Comparison of ENCODE assay signal across 15 mouse cellular contexts in the genomic region with DNA sequence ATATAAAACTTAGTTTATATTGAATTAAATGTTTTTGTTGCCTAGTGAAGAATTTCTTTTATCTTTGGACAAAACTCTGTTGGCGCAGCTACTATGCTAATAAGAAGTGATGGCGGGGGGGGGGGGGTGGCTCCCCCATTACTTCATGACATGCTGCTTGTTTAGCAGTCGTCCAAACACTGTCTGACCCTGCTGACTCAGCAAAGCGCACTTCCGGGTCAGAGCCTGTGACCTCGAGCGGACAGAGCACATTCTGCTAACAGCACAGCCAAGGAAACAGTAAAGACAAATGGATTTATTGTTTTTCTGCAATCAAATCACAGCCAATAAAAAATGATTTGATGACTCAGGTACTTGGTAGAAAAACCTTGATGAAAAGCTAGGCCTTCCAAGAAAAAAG.
DNase-seq lines count a peak whose midpoint lies in the region; ATAC-seq and TF ChIP-seq lines count a peak whose summit lies in the region.
"Had no signal": no experiment of that assay in that cellular context is flagged by ENCODE, and none has a peak within 500 bp of the region (broad histone marks: within the 10 kb centered on the region; RNA-seq: fewer than 3 reads in every experiment).

No protein-coding gene starts in this region.

- peak; percentile 44 for DNase-seq in lung, embryonic 14.5 days
- DNase-seq in lung, postnatal 36 days: no peak
- DNase-seq in adrenal gland, postnatal 10 days: peak; percentile 57
- peak; percentile 48 for DNase-seq in embryo, embryonic 11 days
- DNase-seq in mesoderm, embryonic 11.5 days (ENCODE audit: low read depth, low spot score): peak; percentile 39
- no peak for DNase-seq in layer of hippocampus, adult 9-10 months (ENCODE audit: low spot score)
- DNase-seq: cerebellum, postnatal 10 days; right cerebral cortex, postnatal 25 days; thymus, adult 18-20 months had no signal

- H3K27me3 ChIP-seq in lung, embryonic 14.5 days (ENCODE audit: insufficient read depth, low read length): no peaks in the 10 kb centered on the region
- no peaks in the 10 kb centered on the region for H3K27me3 ChIP-seq in intestine, embryonic 15.5 days (replicated peaks)
- H3K27me3 ChIP-seq: embryonic facial prominence, embryonic 13.5 days; Patski had no signal

- H3K9me3 ChIP-seq in lung, embryonic 14.5 days (ENCODE audit: low read depth, low read length): no peaks in the 10 kb centered on the region
- H3K9me3 ChIP-seq in intestine, embryonic 15.5 days: no peaks in the 10 kb centered on the region
- H3K9me3 ChIP-seq: embryonic facial prominence, embryonic 13.5 days; forebrain, embryonic 10.5 days had no signal

- no peak overlapping the region for H3K9ac ChIP-seq in lung, embryonic 14.5 days
- H3K9ac ChIP-seq in intestine, embryonic 15.5 days: no peak overlapping the region
- H3K9ac ChIP-seq: embryonic facial prominence, embryonic 13.5 days had no signal

- WGBS in lung, embryonic 14.5 days: 35% methylated on average over 7 of the region's 7 CpGs
- 43% methylated on average over 7 of the region's 7 CpGs for WGBS in intestine, embryonic 15.5 days

- no peak overlapping the region for H3K27ac ChIP-seq in lung, embryonic 14.5 days (ENCODE audit: low read depth)
- H3K27ac ChIP-seq in intestine, embryonic 15.5 days: no peak overlapping the region
- H3K27ac ChIP-seq: embryonic facial prominence, embryonic 13.5 days; forebrain, embryonic 10.5 days had no signal

- no peaks in the 10 kb centered on the region for H3K4me1 ChIP-seq in lung, embryonic 14.5 days (ENCODE audit: insufficient read depth)
- H3K4me1 ChIP-seq in intestine, embryonic 15.5 days (replicated peaks): no peaks in the 10 kb centered on the region

- TF ChIP-seq CTCF in lung, embryonic 14.5 days (IDR thresholded peaks at IDR 0.05; ENCODE audit: low read depth): no peak

- no peak overlapping the region for H3K4me3 ChIP-seq in lung, embryonic 14.5 days (ENCODE audit: low read depth, low read length)
- no peak overlapping the region for H3K4me3 ChIP-seq in intestine, embryonic 15.5 days (replicated peaks)
- H3K4me3 ChIP-seq: embryonic facial prominence, embryonic 13.5 days; forebrain, embryonic 10.5 days had no signal

- ATAC-seq in lung, embryonic 14.5 days (ENCODE audit: insufficient read depth): no peak
- ATAC-seq in intestine, embryonic 15.5 days: no peak
- ATAC-seq: CD4-positive, CD25-positive, alpha-beta regulatory T cell, adult 4 months; hindbrain, embryonic 16.5 days; Patski had no signal

- H3K4me2 ChIP-seq in lung, embryonic 14.5 days: no peak overlapping the region
- no peak overlapping the region for H3K4me2 ChIP-seq in intestine, embryonic 15.5 days (replicated peaks)
- H3K4me2 ChIP-seq: embryonic facial prominence, embryonic 13.5 days had no signal

- peaks cover 16% of the 10 kb centered on the region for H3K36me3 ChIP-seq in lung, embryonic 14.5 days (ENCODE audit: insufficient read depth)
- H3K36me3 ChIP-seq in intestine, embryonic 15.5 days: no peaks in the 10 kb centered on the region
- H3K36me3 ChIP-seq: forebrain, embryonic 10.5 days had no signal

Comparison
In these comparisons a context has a peak if more than half of its experiments do, and no peak if none do; other contexts are left out.
1. DNase-seq: peak in lung, embryonic 14.5 days (single experiment), adrenal gland, postnatal 10 days (single experiment), embryo, embryonic 11 days (single experiment) and mesoderm, embryonic 11.5 days (single experiment); none in lung, postnatal 36 days (single experiment) and layer of hippocampus, adult 9-10 months (single experiment).